Mouse (Mus musculus): Measurements from ENCODE around the gene Lpcat1. TPM values are rescaled to one million over a fixed set of nuclear protein-coding genes. Genes with fewer than 3 reads are reported as not detected.

The Lpcat1 gene
- total and polyA plus RNA-seq, 2 experiments from 2014 or later = 86.2 to 225 TPM

DNA sequence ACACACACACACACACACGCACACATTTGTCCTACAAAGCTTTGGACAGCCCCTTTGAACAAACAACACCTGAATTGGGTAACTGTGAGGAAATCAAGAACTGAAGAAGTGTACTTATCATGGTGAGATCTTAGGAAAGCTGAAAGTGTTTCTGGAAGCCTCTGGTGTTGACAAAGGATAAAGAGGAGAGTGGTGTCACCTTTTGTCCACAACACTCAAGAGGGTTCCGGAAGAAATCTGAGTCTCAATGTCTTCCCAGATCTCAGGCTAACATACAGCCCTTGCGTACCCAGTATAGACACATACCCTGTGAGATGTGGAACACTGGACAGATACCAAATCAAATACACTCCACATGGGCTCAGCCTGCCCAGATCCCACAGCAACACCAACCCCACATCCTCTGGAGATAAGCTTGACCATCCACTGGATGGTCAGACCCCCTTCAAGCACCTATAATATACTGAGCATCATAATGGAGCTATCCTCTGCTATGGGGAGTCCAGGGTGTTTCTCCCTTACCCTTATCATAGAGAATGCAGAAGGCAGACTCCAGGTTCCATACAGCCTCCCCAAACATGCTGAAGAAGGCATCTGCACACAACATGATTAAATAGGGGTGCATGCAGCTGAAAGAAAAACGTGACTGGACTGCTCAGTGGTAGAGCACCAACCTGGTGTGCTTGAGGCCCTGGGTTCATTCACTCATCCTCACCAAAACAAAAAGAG, 23.7 kb upstream of the Lpcat1 start:
- DNase-seq (ENCODE audit: low spot score) (no peak), ATAC-seq (ENCODE audit: low FRiP score) (no peak)

GRCm38 (mm10) chr13:73445087-73445486, 21.9 kb upstream of the Lpcat1 start:
- no peak for ATAC-seq (ENCODE audit: low FRiP score)
- TF ChIP-seq CTCF (IDR thresholded peaks at IDR 0.05) = no peak
- DNase-seq (ENCODE audit: low spot score) = no peak
- no peak overlapping the region for H3K4me3 ChIP-seq (ENCODE audit: low read depth, low read length)
- no peaks in the 10 kb centered on the region for H3K9me3 ChIP-seq (ENCODE audit: low read length)
- H3K27ac ChIP-seq (ENCODE audit: low read depth, low read length) = no peak overlapping the region
- H3K36me3 ChIP-seq (ENCODE audit: insufficient read depth, low read length) = no peaks in the 10 kb centered on the region
- H3K4me1 ChIP-seq (ENCODE audit: insufficient read depth, low read length) = no peaks in the 10 kb centered on the region
- no peaks in the 10 kb centered on the region for H3K27me3 ChIP-seq (ENCODE audit: insufficient read depth, low read length)
- no peak overlapping the region for H3K9ac ChIP-seq (replicated peaks; ENCODE audit: low read length, poor library complexity, severe bottlenecking)
- H3K4me2 ChIP-seq (ENCODE audit: low read depth, low read length, poor library complexity, severe bottlenecking) = no peak overlapping the region
- 65% methylated on average over 2 of the region's 2 CpGs for WGBS

More for the DNA sequence above, 23.7 kb upstream of the Lpcat1 start:
- WGBS = 83% methylated on average over 4 of the region's 4 CpGs
- Histone ChIP-seq H3K9me3 (ENCODE audit: low read length) (no peaks in the 10 kb centered on the region), H3K4me3 (ENCODE audit: low read depth, low read length) (no peak overlapping the region), H3K27ac (ENCODE audit: low read depth, low read length) (no peak overlapping the region), H3K4me1 (ENCODE audit: insufficient read depth, low read length) (no peaks in the 10 kb centered on the region), H3K27me3 (ENCODE audit: insufficient read depth, low read length) (no peaks in the 10 kb centered on the region), H3K9ac (replicated peaks; ENCODE audit: low read length, poor library complexity, severe bottlenecking) (no peak overlapping the region), H3K4me2 (ENCODE audit: low read depth, low read length, poor library complexity, severe bottlenecking) (no peak overlapping the region), H3K36me3 (ENCODE audit: insufficient read depth, low read length) (no peaks in the 10 kb centered on the region)
- TF ChIP-seq CTCF (IDR thresholded peaks at IDR 0.05) = no peak

DNA sequence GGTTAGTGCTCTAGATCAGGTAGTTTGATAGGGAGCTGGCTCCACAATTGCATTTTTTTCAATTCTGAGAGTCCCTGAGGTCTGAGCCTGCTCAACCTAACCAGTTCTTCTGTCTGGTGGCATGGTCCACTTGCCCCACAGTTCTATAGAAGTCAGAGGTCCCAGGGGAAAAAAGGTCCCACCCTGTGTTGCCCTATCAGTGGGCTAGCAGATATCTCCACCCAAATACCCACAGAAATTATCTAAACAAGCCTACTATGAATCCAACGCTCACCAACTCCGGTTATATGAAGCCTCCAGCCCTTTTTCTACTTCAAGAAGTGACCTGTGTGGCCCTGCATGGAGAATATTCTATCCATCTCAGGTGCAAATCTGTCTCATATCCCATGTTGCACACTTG, 20.9 kb upstream of the Lpcat1 start:
- Histone ChIP-seq H3K9me3 (ENCODE audit: low read length) (no peaks in the 10 kb centered on the region), H3K9ac (replicated peaks; ENCODE audit: low read length, poor library complexity, severe bottlenecking) (no peak overlapping the region), H3K4me2 (ENCODE audit: low read depth, low read length, poor library complexity, severe bottlenecking) (no peak overlapping the region), H3K27me3 (ENCODE audit: insufficient read depth, low read length) (no peaks in the 10 kb centered on the region), H3K36me3 (ENCODE audit: insufficient read depth, low read length) (no peaks in the 10 kb centered on the region), H3K27ac (ENCODE audit: low read depth, low read length) (peak overlapping the region; percentile 39; the same call in 1 of the 2 replicates), H3K4me1 (ENCODE audit: insufficient read depth, low read length) (no peaks in the 10 kb centered on the region), H3K4me3 (ENCODE audit: low read depth, low read length) (no peak overlapping the region)
- no peak for TF ChIP-seq CTCF (IDR thresholded peaks at IDR 0.05)
- DNase-seq (ENCODE audit: low spot score) (no peak), ATAC-seq (ENCODE audit: low FRiP score) (no peak)
- 89% methylated on average over 2 of the region's 2 CpGs for WGBS

GRCm38 (mm10) chr13:73446494-73446893, 20.5 kb upstream of the Lpcat1 start:
- Histone ChIP-seq H3K36me3 (ENCODE audit: insufficient read depth, low read length) (no peaks in the 10 kb centered on the region), H3K27me3 (ENCODE audit: insufficient read depth, low read length) (no peaks in the 10 kb centered on the region), H3K4me2 (ENCODE audit: low read depth, low read length, poor library complexity, severe bottlenecking) (no peak overlapping the region), H3K4me1 (ENCODE audit: insufficient read depth, low read length) (no peaks in the 10 kb centered on the region), H3K4me3 (ENCODE audit: low read depth, low read length) (no peak overlapping the region), H3K9ac (replicated peaks; ENCODE audit: low read length, poor library complexity, severe bottlenecking) (no peak overlapping the region), H3K27ac (ENCODE audit: low read depth, low read length) (peak overlapping the region; percentile 39; the same call in 1 of the 2 replicates), H3K9me3 (ENCODE audit: low read length) (no peaks in the 10 kb centered on the region)
- TF ChIP-seq CTCF (IDR thresholded peaks at IDR 0.05) = no peak
- ATAC-seq (ENCODE audit: low FRiP score) (peak; percentile 77), DNase-seq (ENCODE audit: low spot score) (peak; percentile 73)
- 66% methylated on average over 4 of the region's 4 CpGs for WGBS

DNA sequence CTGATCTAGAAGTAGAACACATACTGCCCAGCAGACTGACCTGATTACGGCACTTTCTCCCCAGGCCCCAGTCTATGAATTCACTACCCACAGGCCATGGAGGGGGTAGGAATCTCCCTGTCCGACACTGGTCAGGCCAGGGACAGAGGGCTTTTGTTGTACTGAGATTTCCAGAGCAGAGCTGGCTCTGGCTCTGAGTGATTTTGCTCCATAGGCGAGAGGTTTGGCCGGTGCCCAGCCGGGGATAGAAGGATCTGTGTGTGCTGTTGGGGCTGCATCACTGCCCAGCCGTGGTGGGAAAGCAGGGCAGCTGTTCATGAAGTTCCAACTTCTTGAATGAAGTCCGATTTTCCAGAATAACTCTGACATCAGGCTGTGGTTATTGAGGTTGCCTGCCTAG, 20.1 kb upstream of the Lpcat1 start:
- WGBS = 44% methylated on average over 7 of the region's 7 CpGs
- Histone ChIP-seq H3K9ac (replicated peaks; ENCODE audit: low read length, poor library complexity, severe bottlenecking) (no peak overlapping the region), H3K4me1 (ENCODE audit: insufficient read depth, low read length) (no peaks in the 10 kb centered on the region), H3K4me3 (ENCODE audit: low read depth, low read length) (no peak overlapping the region), H3K36me3 (ENCODE audit: insufficient read depth, low read length) (no peaks in the 10 kb centered on the region), H3K4me2 (ENCODE audit: low read depth, low read length, poor library complexity, severe bottlenecking) (no peak overlapping the region), H3K9me3 (ENCODE audit: low read length) (no peaks in the 10 kb centered on the region), H3K27ac (ENCODE audit: low read depth, low read length) (peak overlapping the region; percentile 55), H3K27me3 (ENCODE audit: insufficient read depth, low read length) (no peaks in the 10 kb centered on the region)
- TF ChIP-seq CTCF (IDR thresholded peaks at IDR 0.05) = no peak
- DNase-seq (ENCODE audit: low spot score) (peak; percentile 91), ATAC-seq (ENCODE audit: low FRiP score) (peak; percentile 91)

DNA sequence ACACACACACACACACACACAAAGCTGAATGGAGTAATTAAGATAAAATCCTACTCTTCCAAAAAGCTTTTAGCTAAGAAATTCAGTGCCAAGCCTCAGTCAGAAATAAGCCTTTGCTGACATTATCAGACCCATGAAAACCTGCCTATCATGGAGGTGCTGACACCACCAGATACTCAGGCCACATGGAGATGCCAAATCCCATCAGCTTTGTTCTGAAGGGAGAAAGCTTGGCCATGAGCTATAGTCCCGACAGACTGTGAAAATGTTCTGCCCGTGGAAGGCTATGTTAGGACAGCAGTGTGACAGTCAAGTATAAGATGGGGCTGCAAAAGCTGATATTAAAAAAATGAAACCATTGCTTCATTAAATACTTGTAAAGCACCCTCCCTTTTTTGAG, 19.5 kb upstream of the Lpcat1 start:
- ATAC-seq (ENCODE audit: low FRiP score) = no peak
- TF ChIP-seq CTCF (IDR thresholded peaks at IDR 0.05) = no peak

More for the DNA sequence above, 19.5 kb upstream of the Lpcat1 start:
- no peaks in the 10 kb centered on the region for H3K4me1 ChIP-seq (ENCODE audit: insufficient read depth, low read length)
- H3K27me3 ChIP-seq (ENCODE audit: insufficient read depth, low read length) = no peaks in the 10 kb centered on the region
- WGBS = 51% methylated on average over 2 of the region's 2 CpGs
- H3K9me3 ChIP-seq (ENCODE audit: low read length) = no peaks in the 10 kb centered on the region
- no peak overlapping the region for H3K4me2 ChIP-seq (ENCODE audit: low read depth, low read length, poor library complexity, severe bottlenecking)
- no peak overlapping the region for H3K9ac ChIP-seq (replicated peaks; ENCODE audit: low read length, poor library complexity, severe bottlenecking)
- peak; percentile 10 for DNase-seq (ENCODE audit: low spot score)
- no peak overlapping the region for H3K4me3 ChIP-seq (ENCODE audit: low read depth, low read length)
- H3K36me3 ChIP-seq (ENCODE audit: insufficient read depth, low read length) = no peaks in the 10 kb centered on the region
- H3K27ac ChIP-seq (ENCODE audit: low read depth, low read length) = peak overlapping the region; percentile 55
